Mouse (Mus musculus) myocyte (in vitro differentiated cells): Measurements from ENCODE around the gene Cxcr5. TPM values are rescaled to one million over a fixed set of nuclear protein-coding genes. Genes with fewer than 3 reads are reported as not detected.
A peak's percentile ranks its signal among the peaks of the same experiment; 100 is the strongest.

Experiments used
- H3K27me3 ChIP-seq: one replicate; pipeline ENCODE4 v1.6.1; 2011; ENCODE audit not compliant: control insufficient read depth, insufficient read depth, insufficient read length
- H3K36me3 ChIP-seq: one replicate; pipeline ENCODE4 v1.6.1; 2011; ENCODE audit not compliant: control insufficient read depth, insufficient read depth
- H3K4me2 ChIP-seq: one replicate; pipeline ENCODE4 v1.6.1; 2011; ENCODE audit warnings: low read depth, control low read depth
- H3K4me3 ChIP-seq: one replicate; pipeline ENCODE4 v1.5.1; 2011; ENCODE audit warnings: mild to moderate bottlenecking, control low read depth, moderate library complexity
- H3K79me2 ChIP-seq: one replicate; pipeline ENCODE4 v1.6.1; 2011; ENCODE audit not compliant: control insufficient read depth, insufficient read depth
- H3ac ChIP-seq: one replicate; pipeline ENCODE4 v1.6.1; 2011; ENCODE audit not compliant: control insufficient read depth, insufficient read length
- CEBPB ChIP-seq: IDR thresholded peaks from 2 replicates; pipeline ENCODE4 v1.6.1; 2011; ENCODE audit warnings: mild to moderate bottlenecking, moderate library complexity; ENCODE audit not compliant: poor library complexity, insufficient read depth, severe bottlenecking
- E2F4 ChIP-seq: IDR thresholded peaks from one replicate; pipeline ENCODE4 v1.6.1; 2011; ENCODE audit warnings: mild to moderate bottlenecking, control low read depth, moderate library complexity; ENCODE audit not compliant: insufficient read depth
- MAX ChIP-seq: IDR thresholded peaks from one replicate; pipeline ENCODE4 v1.6.1; 2011; ENCODE audit warnings: low read depth, mild to moderate bottlenecking, control low read depth
- MYOD1 ChIP-seq, 3 experiments: IDR thresholded peaks; one replicate each; pipeline ENCODE4 v1.6.1; 2011; ENCODE audit warnings: control low read depth in 2 of 3, low read depth in 2 of 3, mild to moderate bottlenecking in 2 of 3, moderate library complexity in 1 of 3; ENCODE audit not compliant: insufficient read length in 2 of 3, control insufficient read depth in 1 of 3
- MYOG ChIP-seq, 3 experiments: IDR thresholded peaks; one replicate each; pipeline ENCODE4 v1.6.1; 2011; ENCODE audit warnings: control low read depth in 2 of 3, low read depth in 2 of 3, mild to moderate bottlenecking in 2 of 3; ENCODE audit not compliant: insufficient read length in 2 of 3, control insufficient read depth in 1 of 3, insufficient read depth in 1 of 3
- POLR2A ChIP-seq: IDR thresholded peaks from one replicate; pipeline ENCODE4 v1.6.1; 2011; ENCODE audit warnings: low read depth, mild to moderate bottlenecking, control low read depth, moderate library complexity; ENCODE audit not compliant: insufficient read length
- POLR2AphosphoS2 ChIP-seq: IDR thresholded peaks from one replicate; pipeline ENCODE4 v1.6.1; 2011; ENCODE audit warnings: low read depth, control low read depth; ENCODE audit not compliant: insufficient read length
- REST ChIP-seq: IDR thresholded peaks from one replicate; pipeline ENCODE4 v1.6.1; 2011; ENCODE audit warnings: mild to moderate bottlenecking, control low read depth, moderate library complexity; ENCODE audit not compliant: insufficient read depth, insufficient read length
- SRF ChIP-seq: IDR thresholded peaks from one replicate; pipeline ENCODE4 v1.6.1; 2011; ENCODE audit warnings: low read depth; ENCODE audit not compliant: control insufficient read depth, insufficient read length
- TCF12 ChIP-seq: IDR thresholded peaks from one replicate; pipeline ENCODE4 v1.6.1; 2011; ENCODE audit warnings: mild to moderate bottlenecking, control low read depth; ENCODE audit not compliant: poor library complexity, insufficient read depth, severe bottlenecking
- TCF3 ChIP-seq: IDR thresholded peaks from one replicate; pipeline ENCODE4 v1.6.1; 2011; ENCODE audit warnings: low read depth, control low read depth; ENCODE audit not compliant: insufficient read length
- USF1 ChIP-seq: IDR thresholded peaks from one replicate; pipeline ENCODE4 v1.6.1; 2011; ENCODE audit warnings: low read depth, mild to moderate bottlenecking, control low read depth, moderate library complexity
- polyA plus RNA-seq: library from polyadenylated mRNA; unstranded; fragments of >200 nt; fragmentation: generic; extraction: Trizol; gene quantifications from one replicate; pipeline ENCODE4 v1.2.1, GENCODE M21; 2012; ENCODE audit warnings: missing spikeins

Cxcr5 gene
- polyA plus RNA-seq, 1 experiment: 0.01 TPM

DNA sequence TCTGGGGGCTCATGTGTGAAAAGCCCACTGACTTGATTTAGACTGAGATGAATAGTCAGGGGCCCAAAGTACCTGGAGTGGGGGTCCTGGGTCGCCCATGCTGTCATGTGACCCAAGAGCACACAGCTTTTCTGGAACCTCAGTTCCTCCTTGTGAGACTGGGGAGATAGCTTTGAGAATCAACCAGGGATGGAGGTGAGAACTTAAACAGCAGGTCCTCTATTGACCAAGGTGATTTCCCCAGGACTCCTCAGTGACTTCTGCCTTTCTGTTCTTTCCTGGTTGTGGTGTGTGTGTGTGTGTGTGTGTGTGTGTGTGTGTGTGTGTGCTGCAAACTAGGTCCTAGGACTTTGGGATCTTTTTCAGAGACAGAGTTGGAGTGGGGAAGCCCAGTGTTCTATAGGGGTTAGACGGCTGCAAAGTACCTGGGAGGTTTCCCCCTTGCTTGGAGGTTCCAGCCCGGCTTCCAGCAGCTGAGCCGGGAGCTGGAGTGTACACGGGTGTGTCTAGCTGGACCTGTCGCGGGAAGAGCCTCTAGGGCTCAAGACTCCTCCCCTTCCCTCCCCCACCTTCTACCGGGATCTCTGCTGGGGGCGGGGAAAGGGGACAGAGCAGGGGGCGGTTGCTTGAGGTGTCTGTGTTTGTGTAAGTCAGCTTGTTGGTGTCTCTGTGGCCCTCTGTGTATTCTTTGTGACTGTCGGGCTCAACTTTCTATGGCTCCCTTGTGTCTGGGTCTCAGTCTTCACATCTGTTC, 63.9 kb downstream of the Cxcr5 start:
- TF ChIP-seq POLR2AphosphoS2 (peak; percentile 43), USF1 (peak; percentile 43), POLR2A (peak; percentile 33), E2F4 (no peak), REST (no peak), MYOG (IDR thresholded peaks at IDR 0.05; ENCODE audit: control insufficient read depth in 1 of 3, insufficient read depth in 1 of 3, insufficient read length in 2 of 3, low read depth in 2 of 3) (peak in 1 of 3 experiments; percentile 10), MYOD1 (IDR thresholded peaks at IDR 0.05; ENCODE audit: control insufficient read depth in 1 of 3, insufficient read length in 2 of 3, low read depth in 2 of 3) (no peak), MAX (no peak), TCF3 (no peak)

DNA sequence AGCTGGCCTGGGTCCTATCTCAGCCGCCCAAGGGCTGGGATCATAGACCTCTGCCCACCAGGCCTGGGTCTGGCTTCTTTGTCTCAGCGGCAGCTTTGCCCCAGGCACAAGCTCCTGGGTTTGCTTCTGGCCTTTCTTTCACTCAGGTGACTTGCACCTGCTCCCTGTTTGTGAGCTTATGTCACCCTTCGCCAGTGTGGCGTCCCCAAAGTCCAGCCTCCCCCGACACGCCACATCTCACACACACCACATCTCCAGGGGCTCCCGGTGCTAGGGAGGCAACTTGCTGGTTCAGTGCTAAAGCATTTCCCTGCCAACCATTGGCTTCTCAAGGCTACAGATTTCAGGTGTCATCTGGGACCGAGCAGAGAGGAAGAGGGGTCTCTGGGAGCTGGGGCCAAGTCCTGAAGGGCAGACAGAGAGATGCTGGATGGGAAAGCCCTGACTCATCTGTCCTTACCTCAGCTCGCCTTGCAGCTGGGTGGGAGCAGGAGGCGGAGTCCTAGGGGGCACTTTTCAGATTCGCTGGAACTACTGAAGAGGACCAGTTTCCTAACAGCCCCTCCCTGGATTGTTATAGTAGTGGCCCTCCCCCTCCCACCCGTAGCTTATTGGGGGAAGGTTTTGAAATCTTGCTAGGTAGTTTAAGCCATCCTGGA, 64.7 kb downstream of the Cxcr5 start:
- Histone ChIP-seq H3ac (no peak overlapping the region), H3K4me2 (peak overlapping the region; percentile 73), H3K79me2 (peaks cover 45% of the 10 kb centered on the region), H3K4me3 (peak overlapping the region; percentile 41), H3K27me3 (no peaks in the 10 kb centered on the region), H3K36me3 (no peaks in the 10 kb centered on the region)
- TF ChIP-seq POLR2AphosphoS2 (no peak), REST (no peak), POLR2A (no peak), E2F4 (no peak), SRF (no peak), USF1 (no peak), TCF12 (no peak), MYOG (IDR thresholded peaks at IDR 0.05; ENCODE audit: control insufficient read depth in 1 of 3, insufficient read depth in 1 of 3, insufficient read length in 2 of 3, low read depth in 2 of 3) (no peak), CEBPB (no peak), MYOD1 (IDR thresholded peaks at IDR 0.05; ENCODE audit: control insufficient read depth in 1 of 3, insufficient read length in 2 of 3, low read depth in 2 of 3) (no peak), MAX (no peak), TCF3 (no peak)

More for the DNA sequence above, 63.9 kb downstream of the Cxcr5 start:
- Histone ChIP-seq H3K79me2 (peaks cover 44% of the 10 kb centered on the region), H3K27me3 (no peaks in the 10 kb centered on the region), H3K36me3 (peaks cover 7% of the 10 kb centered on the region), H3K4me3 (peak overlapping the region; percentile 41), H3K4me2 (peak overlapping the region; percentile 73), H3ac (peak overlapping the region; percentile 18)

DNA sequence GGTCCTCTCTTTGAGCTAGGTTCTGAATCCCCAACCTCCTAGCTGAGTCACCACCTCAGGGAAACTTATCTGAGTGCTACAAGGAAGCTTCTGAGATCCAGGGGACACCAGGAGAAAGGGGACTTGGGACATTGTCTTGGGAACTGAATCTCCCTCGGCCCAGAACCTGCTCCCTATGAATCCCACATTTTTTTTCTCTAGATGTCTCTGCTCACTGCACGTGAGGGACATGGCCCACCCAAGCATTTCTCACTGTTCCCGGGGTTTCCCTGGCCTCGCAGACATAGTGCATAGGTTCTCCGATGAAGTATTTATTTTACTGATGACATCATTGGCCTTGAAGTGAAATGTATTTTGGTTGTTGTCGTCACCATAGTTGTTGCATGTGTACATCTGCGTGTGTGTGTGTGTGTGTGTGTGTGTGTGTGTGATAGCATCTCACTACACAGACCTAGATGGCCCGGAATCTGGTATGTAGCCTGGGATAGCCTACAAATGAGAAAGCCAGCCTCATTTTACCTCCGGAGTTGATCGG, 65.8 kb downstream of the Cxcr5 start:
- H3K4me3 ChIP-seq: peak overlapping the region; percentile 4
- no peak overlapping the region for H3ac ChIP-seq
- H3K79me2 ChIP-seq: peaks cover 55% of the 10 kb centered on the region
- H3K27me3 ChIP-seq: no peaks in the 10 kb centered on the region
- no peaks in the 10 kb centered on the region for H3K36me3 ChIP-seq
- no peak for TF ChIP-seq SRF
- no peak overlapping the region for H3K4me2 ChIP-seq

DNA sequence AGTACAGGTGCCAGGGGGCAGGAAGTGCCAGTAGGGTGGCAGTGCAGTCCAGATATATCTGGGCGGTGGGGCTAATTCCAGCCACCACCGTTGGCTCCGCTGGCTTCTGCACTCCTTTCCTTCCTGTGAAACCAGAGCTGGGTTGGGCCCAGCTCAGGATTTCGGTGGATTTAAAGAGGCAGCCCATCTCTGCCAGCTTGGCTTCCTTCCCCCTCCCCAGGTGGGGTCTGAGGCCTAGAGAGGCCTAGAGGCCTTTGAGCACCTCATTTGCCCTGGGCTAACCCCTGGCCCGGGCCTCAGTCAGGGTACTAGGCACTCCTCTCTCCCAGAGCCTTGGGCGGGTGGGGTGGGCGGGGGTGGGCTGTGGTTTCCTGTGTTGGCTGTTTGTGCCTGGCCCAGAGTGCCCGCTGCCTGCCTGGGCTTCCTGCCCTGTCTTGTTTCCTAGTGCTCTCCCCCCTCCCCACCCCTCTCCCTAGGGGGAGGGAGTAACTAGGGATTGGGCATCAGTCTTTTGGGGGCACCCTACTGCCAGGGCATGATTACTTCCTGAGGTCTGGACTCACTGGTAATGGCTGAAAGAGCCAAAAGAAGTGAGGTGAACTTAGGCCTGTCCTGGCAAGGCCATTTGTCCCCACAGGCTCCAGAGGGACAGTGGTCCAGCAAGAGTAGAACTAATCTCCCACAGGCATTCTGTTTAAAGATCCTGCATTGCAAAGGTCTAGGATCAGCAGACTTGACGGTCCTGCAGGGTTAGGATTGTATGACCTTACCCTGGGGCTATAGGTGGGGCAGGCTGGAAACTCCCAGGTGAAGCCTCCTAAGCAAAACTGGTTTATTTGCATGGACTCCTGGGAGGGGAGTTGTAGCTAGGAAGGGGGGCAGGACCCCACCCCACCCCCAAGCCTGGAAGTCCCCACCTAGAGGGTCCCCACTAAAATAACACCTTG, 66.5 kb downstream of the Cxcr5 start:
- H3K79me2 ChIP-seq: peaks cover 62% of the 10 kb centered on the region
- H3K4me2 ChIP-seq: peak overlapping the region; percentile 87
- H3K36me3 ChIP-seq: no peaks in the 10 kb centered on the region
- no peaks in the 10 kb centered on the region for H3K27me3 ChIP-seq
- TF ChIP-seq MYOD1 (IDR thresholded peaks at IDR 0.05; ENCODE audit: control insufficient read depth in 1 of 3, insufficient read length in 2 of 3, low read depth in 2 of 3) (peak in 1 of 3 experiments; percentile 29), MYOG (IDR thresholded peaks at IDR 0.05; ENCODE audit: control insufficient read depth in 1 of 3, insufficient read depth in 1 of 3, insufficient read length in 2 of 3, low read depth in 2 of 3) (no peak)
- H3K4me3 ChIP-seq: peak overlapping the region; percentile 4
- no peak overlapping the region for H3ac ChIP-seq
